Mouse (Mus musculus): ENCODE data around the gene Slc8a2.

Slc8a2 gene

DNA sequence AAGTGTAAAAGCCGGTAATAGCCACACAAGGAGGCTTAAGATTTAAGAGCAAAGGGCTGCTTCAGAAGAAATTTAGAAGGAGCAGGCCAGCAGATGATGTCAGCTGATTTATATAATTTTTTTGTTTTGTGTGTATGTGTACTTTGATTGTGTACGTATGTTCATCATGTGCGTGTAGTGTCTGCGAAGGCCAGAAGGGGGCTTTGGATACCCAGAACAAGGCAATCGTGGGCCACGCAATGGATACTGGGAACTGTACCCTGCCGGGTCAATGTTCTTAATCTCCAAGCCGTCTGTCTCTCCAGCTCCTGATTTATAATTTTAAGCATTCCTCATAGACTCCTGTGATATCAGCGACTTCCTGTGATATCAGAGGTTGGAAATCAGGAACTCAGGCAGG is 31.7 kb downstream of the Slc8a2 start:
- in situ Hi-C loops (cut with MboI; ENCODE audit: low sequenced_read_pairs): no loop called here

DNA sequence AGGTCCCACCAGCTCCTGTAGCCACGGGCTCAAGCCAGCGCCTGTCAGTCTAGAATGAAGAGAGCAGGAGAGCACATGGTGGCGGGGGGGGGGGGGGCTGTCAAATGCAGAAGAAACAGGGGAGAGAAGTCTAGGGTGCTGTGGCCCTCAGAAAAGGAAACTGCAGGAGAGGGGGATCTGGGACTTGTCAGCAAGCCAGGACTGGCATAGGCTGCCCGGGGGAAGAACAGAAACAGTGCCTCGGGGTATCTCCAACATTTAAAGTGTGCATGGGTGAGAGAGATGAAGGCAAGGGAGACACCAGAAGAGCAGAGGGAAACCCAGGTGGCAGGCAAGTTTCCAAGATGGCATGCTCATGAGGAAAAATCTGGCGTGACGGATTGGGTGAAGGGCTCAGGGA is 32.4 kb downstream of the Slc8a2 start:
- in situ Hi-C loops (cut with MboI; ENCODE audit: low sequenced_read_pairs): no loop called here

- in situ Hi-C loops (cut with MboI; ENCODE audit: low sequenced_read_pairs): no loop called here
Observed at GRCm38 (mm10) chr7:16172141-16172581, 42.5 kb downstream of the Slc8a2 start.

- in situ Hi-C loops (cut with MboI; ENCODE audit: low sequenced_read_pairs): no loop called here
Observed at GRCm38 (mm10) chr7:16172586-16173140, 43.0 kb downstream of the Slc8a2 start.

GRCm38 (mm10) chr7:16173146-16173545 is 43.5 kb downstream of the Slc8a2 start:
- in situ Hi-C loops (cut with MboI; ENCODE audit: low sequenced_read_pairs): no loop called here

DNA sequence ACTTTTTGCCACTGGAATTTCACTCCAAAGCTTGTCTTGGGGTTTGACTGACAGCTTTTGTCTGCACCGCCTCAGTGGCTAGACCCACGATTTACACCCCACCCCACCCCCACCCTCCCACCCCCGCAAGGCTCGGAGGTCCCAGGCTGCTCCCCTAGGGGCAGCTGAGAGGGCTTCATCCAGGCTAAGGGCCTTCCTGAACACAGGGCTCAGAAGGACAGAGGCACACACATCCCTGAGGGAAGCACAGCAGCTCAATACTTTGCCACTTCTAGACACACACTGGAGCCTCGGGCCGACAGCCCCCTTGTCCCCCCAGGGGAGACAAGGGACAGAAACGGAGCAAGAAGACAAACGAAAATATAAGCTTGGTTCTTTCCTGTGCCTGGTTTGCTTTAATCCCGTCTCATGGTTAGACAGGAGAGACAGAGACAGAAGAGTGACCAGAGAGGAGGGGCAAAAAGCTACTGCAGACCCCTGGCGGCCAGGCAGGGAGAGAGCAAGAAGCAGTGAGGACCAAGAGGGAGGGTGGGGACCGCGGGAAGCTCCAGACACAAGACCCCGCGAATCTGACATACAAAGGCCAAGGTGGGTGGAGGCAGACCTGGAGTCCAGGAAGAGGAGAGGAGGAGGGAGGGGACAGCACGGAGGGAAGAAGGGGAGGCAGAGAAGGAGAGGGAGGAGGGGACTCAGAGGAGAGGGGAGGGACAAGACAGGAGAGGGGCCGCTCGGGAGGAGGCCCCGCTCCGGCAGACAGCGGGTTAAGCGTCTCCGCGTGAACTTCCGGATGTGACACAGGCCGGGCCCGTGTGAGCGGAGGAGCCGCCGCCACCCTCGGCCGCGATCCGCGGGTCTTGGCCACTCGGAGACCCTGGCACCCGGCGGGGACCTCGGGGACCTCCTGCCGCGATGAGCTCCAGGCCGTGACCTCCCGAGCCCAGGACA is 45.2 kb downstream of the Slc8a2 start, which contains the start of gene Meis3:
Gene Meis3 (plus strand): TSS at position 494 of the 945 bp plus-strand sequence.
- in situ Hi-C loops (cut with MboI; ENCODE audit: low sequenced_read_pairs): no loop called here

DNA sequence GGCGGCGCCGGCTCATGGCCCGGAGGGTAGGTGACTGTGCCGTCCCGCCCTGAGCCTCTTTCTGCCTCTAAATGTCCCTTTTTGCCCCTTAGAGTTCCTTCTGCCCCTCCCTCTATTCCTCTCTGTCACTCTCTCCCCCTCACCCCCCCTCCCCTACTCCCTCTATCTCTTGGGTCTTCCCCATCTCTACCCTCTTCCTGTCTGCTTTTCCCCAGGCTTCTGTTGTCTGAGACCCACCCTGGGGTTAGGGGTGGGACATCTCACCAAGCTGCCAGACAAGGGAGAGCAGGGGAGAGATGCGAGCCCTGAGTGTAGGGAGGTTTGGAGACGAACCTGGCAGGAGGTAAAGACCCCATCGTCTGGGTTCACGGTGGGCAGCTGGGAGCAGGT is 45.9 kb downstream of the Slc8a2 start:
- in situ Hi-C loops (cut with MboI; ENCODE audit: low sequenced_read_pairs): no loop called here

GRCm38 (mm10) chr7:16178114-16178513 is 48.5 kb downstream of the Slc8a2 start:
- in situ Hi-C loops (cut with MboI; ENCODE audit: low sequenced_read_pairs): no loop called here

GRCm38 (mm10) chr7:16183663-16184062 is 54.0 kb downstream of the Slc8a2 start:
- in situ Hi-C loops (cut with MboI; ENCODE audit: low sequenced_read_pairs): loop anchor here (5.0 kb wide), 1 partner anchor 84 kb away; no protein-coding TSS in a partner anchor

DNA sequence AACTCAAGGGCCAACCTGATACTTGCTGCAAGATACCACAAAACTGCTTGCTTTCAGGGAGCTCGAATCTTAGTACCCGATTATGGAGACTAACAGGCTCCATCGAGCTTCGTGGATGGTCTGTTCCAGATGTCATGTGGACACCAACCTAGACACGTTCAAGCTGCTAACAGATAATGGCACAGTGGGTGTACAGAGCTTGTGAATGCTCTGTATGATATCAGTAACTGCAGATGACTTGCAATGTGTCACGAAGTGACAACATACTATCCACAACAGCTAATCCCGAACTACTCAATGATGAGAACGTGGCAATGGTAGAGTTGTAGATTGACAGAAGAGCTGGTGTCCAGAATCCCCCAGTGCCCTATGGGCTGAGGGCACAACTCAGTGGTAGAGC is 57.9 kb downstream of the Slc8a2 start:
- in situ Hi-C loops (cut with MboI; ENCODE audit: low sequenced_read_pairs): no loop called here

DNA sequence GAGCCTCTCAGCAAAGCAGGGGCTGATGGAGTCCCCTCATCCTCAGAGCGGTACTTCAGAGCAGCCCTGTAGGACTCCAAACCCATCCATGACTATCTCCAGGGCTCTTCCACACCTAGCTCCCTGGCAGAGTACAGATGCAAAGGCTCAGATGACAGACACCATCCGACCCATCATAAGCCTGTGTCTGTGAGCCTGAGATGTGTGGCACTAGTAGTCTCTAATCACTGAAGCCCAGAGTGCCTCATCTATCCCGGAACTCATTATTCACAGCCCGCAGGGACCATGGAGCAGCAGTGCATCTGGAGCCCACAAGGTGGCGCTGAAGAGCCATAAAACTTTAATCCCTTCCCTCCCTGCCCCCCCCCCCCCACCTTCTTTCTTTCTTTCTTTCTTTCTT is 62.7 kb downstream of the Slc8a2 start:
- in situ Hi-C loops (cut with MboI; ENCODE audit: low sequenced_read_pairs): no loop called here

- in situ Hi-C loops (cut with MboI; ENCODE audit: low sequenced_read_pairs): no loop called here
Observed at GRCm38 (mm10) chr7:16193702-16194101, 64.1 kb downstream of the Slc8a2 start.

- in situ Hi-C loops (cut with MboI; ENCODE audit: low sequenced_read_pairs): no loop called here
Observed at GRCm38 (mm10) chr7:16196616-16197015, 67.0 kb downstream of the Slc8a2 start.

DNA sequence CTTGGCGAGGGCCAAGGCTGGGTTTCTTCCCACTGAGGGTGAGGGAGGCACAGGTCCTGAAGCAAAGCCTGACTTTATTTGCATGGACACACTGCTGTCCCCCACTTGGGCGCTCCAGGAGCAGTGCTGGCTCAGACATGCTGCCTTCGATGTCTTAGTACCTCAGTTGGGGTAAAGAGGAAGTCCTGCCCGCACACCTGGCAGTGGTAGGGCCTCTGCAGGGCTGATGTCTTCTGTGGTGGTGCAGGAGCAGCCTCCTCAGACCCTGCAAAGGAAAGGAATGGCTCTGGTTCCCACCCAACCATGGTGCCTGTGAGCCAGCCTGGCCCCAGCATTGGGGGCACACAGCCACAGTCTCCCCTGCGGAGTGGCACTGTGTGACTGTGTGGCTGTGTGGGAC is 67.5 kb downstream of the Slc8a2 start:
- in situ Hi-C loops (cut with MboI; ENCODE audit: low sequenced_read_pairs): no loop called here

DNA sequence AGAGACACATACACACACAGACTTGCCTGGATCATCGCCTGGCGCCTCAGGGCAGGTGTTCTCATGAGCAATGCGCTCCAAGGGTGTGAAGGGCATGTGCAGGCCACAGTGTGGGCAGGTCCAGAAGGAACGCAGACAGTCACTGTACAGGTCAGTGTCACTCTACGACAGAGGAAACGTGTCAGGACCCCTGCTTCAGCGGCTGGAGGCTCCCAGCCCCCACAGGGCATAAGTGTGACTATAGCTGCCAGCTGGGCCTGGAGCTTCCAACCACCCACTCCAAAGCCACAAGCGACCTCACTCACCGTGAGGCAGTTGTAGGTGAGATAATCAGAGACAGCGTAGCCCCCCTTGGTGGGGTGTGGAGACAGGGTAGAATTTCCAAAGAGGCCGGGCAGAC is 68.9 kb downstream of the Slc8a2 start:
- in situ Hi-C loops (cut with MboI; ENCODE audit: low sequenced_read_pairs): no loop called here

DNA sequence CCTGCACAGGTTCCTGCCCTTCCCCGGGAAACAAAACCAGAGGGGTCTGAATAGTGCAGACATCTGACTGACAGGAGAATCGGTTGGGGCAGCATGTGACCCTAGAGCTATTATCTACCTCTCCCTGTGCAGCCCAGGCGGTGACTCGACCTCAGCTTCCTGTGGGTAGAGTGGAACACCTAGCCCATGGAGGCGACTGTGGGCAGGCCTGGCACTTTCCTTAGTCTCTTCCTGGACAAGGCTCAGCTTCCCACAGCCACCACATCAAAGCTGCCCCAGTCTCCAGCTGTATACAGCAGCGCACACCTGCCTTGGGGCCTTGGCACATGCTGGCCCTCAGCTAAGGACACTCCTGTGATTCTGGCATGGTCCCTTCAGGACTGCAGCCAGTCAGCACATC is 71.5 kb downstream of the Slc8a2 start:
- in situ Hi-C loops (cut with MboI; ENCODE audit: low sequenced_read_pairs): no loop called here

DNA sequence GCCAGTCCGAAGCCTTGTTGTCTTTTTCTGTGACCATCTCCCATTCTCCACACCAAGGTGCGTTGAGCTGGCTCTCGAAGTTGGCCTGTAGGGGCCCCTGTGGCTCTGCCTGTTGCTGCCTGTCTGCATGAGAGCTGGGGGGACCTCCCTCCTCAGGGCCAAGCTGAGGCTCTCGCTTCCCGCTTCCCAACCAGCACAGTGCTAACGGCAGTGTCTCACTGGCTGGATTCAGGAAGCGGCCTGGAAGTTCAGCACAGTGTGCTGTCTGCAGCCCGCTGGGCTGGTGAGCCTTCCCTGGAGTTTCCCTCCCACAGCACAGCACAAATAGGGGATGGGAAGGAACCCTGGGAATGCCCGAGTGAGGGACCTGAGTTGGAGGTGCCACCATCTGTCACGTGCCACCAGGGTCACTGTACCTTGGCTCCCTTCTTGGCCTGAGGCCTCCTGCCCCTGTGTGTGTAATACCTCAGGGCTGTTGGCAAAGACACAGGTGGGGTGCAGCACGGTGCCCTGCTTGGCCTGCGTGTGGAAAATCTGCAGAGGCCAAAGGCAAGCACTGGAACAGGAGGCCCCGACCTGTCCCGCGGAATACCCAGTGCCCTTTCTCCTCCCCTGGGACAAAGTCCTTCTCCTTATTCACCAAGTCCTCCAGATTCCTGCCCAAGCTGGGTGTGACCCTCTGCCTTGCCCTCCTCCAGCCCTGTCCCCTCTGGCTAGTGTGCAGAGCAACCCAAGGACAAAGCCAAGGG is 73.3 kb downstream of the Slc8a2 start:
- in situ Hi-C loops (cut with MboI; ENCODE audit: low sequenced_read_pairs): no loop called here

DNA sequence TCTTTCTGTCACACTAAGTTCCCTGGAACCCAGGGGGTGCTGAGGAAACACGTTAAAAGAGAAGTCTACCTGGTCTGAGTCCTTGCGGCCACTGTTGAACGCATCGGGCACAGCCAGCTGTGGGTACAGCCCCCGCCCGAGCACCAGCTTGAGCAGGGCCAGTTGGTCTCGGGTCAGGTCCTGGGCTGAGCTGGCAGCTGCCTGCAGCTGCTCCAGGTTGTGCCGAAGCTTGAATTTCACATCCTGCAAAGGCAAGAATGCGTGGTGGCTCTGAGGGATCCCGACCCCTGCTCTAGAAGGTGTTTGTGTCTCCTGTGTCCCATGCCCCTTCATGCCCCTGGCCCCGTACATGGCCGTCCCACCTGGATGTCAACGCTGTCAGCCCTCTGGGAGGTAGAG is 73.9 kb downstream of the Slc8a2 start:
- in situ Hi-C loops (cut with MboI; ENCODE audit: low sequenced_read_pairs): no loop called here

- in situ Hi-C loops (cut with MboI; ENCODE audit: low sequenced_read_pairs): no loop called here
Observed at GRCm38 (mm10) chr7:16204791-16205190, 75.2 kb downstream of the Slc8a2 start.

DNA sequence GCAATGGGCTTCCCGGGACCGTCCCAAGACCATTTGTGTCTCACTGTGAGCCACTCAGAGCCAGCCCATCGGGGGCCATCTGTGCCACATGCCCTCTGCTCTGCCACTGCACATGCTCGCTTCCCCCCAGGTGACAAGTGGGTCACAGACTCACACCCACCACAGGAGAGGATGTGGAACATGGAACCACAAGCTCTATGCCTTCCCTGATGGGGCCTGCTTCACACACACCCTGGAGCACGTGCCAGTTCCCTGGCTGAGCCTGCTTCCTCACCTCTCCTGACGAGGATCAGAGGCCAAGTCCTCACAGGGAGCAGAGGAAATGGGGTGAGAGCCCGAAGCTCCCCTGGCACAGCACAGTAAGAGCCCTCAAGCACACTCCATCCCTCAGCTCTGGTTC is 77.5 kb downstream of the Slc8a2 start:
- in situ Hi-C loops (cut with MboI; ENCODE audit: low sequenced_read_pairs): no loop called here

DNA sequence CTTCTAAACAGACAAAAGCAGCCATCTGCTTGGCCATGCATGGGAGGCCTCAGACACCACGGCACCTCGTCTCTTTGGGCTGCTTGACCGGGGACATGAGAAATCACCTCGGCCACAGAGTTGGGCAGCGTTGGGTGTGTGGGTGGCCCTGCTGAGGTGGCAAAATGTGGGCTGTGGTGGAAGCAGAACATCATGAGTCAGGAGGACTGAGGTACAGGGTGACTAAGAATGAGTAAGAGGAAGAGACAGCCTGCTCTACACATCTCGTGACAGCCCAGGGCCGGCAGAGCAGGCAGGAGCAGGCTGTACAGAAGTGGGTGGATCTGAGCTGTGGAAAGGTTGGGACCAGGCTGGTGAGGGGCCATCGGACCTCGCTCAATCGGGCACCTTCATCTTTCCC is 77.9 kb downstream of the Slc8a2 start:
- in situ Hi-C loops (cut with MboI; ENCODE audit: low sequenced_read_pairs): no loop called here
